Mouse (Mus musculus): Measurements from ENCODE around the gene Tbc1d10a. TPM values are rescaled to one million over a fixed set of nuclear protein-coding genes. Genes with fewer than 3 reads are reported as not detected.

Tbc1d10a gene
- polyA plus RNA-seq, 1 experiment from 2014 or later = 28.0 TPM

Small RNAs within 50 kb of the gene (microRNA-seq; reads per million reads assigned to microRNA genes)
- gene Mir3060 = 5.4 reads per million, percentile 16 among the genes with 10 or more reads in this experiment

Other genes with a start within 250 kb of the Tbc1d10a start
- 60.7 and 60.9 TPM in 2 replicates for gene Pes1, start 222.8 kb upstream of the Tbc1d10a start, polyA plus RNA-seq (2015; fragmentation: Nextera tagmentation; extraction: Ambion mirVana)
- not detected in 2 replicates for gene 4930556J24Rik, start 210.0 kb upstream of the Tbc1d10a start, polyA plus RNA-seq (2015; fragmentation: Nextera tagmentation; extraction: Ambion mirVana)
- gene Gal3st1, start 203.2 kb upstream of the Tbc1d10a start, polyA plus RNA-seq (2015; fragmentation: Nextera tagmentation; extraction: Ambion mirVana) = 4.0 and 4.3 TPM in 2 replicates
- gene Sec14l4, start 155.3 kb upstream of the Tbc1d10a start, polyA plus RNA-seq (2015; fragmentation: Nextera tagmentation; extraction: Ambion mirVana) = not detected in 2 replicates
- 0.08 and 0.35 TPM in 2 replicates for gene Sec14l3, start 121.9 kb upstream of the Tbc1d10a start, polyA plus RNA-seq (2015; fragmentation: Nextera tagmentation; extraction: Ambion mirVana)
- 5.7 and 6.2 TPM in 2 replicates for gene Mtfp1, start 91.3 kb upstream of the Tbc1d10a start, polyA plus RNA-seq (2015; fragmentation: Nextera tagmentation; extraction: Ambion mirVana)
- 2.3 and 3.4 TPM in 2 replicates for gene Sec14l2, start 63.4 kb upstream of the Tbc1d10a start, polyA plus RNA-seq (2015; fragmentation: Nextera tagmentation; extraction: Ambion mirVana)
- 42.9 and 44.0 TPM in 2 replicates for gene Rnf215, start 51.6 kb upstream of the Tbc1d10a start, polyA plus RNA-seq (2015; fragmentation: Nextera tagmentation; extraction: Ambion mirVana)
- 7.2 and 8.1 TPM in 2 replicates for gene Ccdc157, start 26.5 kb upstream of the Tbc1d10a start, polyA plus RNA-seq (2015; fragmentation: Nextera tagmentation; extraction: Ambion mirVana)
- gene Sf3a1, start 26.4 kb upstream of the Tbc1d10a start, polyA plus RNA-seq (2015; fragmentation: Nextera tagmentation; extraction: Ambion mirVana) = 54.3 and 55.1 TPM in 2 replicates
- 2.2 and 2.3 TPM in 2 replicates for gene Castor1, start 31.4 kb downstream of the Tbc1d10a start, polyA plus RNA-seq (2015; fragmentation: Nextera tagmentation; extraction: Ambion mirVana)
- gene Osm, start 49.6 kb downstream of the Tbc1d10a start, polyA plus RNA-seq (2015; fragmentation: Nextera tagmentation; extraction: Ambion mirVana) = 0.14 TPM in 1 of 2 replicates, not detected in the other
- gene Lif, start 70.8 kb downstream of the Tbc1d10a start, polyA plus RNA-seq (2015; fragmentation: Nextera tagmentation; extraction: Ambion mirVana) = 0.08 TPM in 1 of 2 replicates, not detected in the other

All from hindbrain, embryonic 13.5 days (tissue).